Mouse (Mus musculus): ENCODE measurements around the gene Gm10974.

Gene Gm10974

GRCm38 (mm10) chr7:66405951-66406721, 40.4 kb downstream of the Gm10974 start:
- peak in 1 of 2 experiments; percentile 54 for DNase-seq (ENCODE audit: low spot score in 2 of 2)

- no peak for DNase-seq (ENCODE audit: low spot score in 2 of 2)
These were observed 41.3 kb downstream of the Gm10974 start for GRCm38 (mm10) chr7:66406971-66407370.

GRCm38 (mm10) chr7:66409433-66409832, 43.7 kb downstream of the Gm10974 start:
- no peak for DNase-seq (ENCODE audit: low spot score in 2 of 2)

GRCm38 (mm10) chr7:66413093-66413492, 47.4 kb downstream of the Gm10974 start:
- no peak for DNase-seq (ENCODE audit: low spot score in 2 of 2)

GRCm38 (mm10) chr7:66416829-66417228, 51.1 kb downstream of the Gm10974 start:
- DNase-seq (ENCODE audit: low spot score in 2 of 2): no peak

- no peak for DNase-seq (ENCODE audit: low spot score in 2 of 2)
These were observed 53.3 kb downstream of the Gm10974 start for GRCm38 (mm10) chr7:66418981-66419380.

GRCm38 (mm10) chr7:66421903-66422302, 56.2 kb downstream of the Gm10974 start:
- no peak for DNase-seq (ENCODE audit: low spot score in 2 of 2)

- no peak for DNase-seq (ENCODE audit: low spot score in 2 of 2)
These were observed 61.3 kb downstream of the Gm10974 start for GRCm38 (mm10) chr7:66427053-66427436.

GRCm38 (mm10) chr7:66427437-66428161, 61.9 kb downstream of the Gm10974 start, which contains the start of gene Aldh1a3:
TSS of gene Aldh1a3 (minus strand) at chr7:66427517.
- DNase-seq (ENCODE audit: low spot score in 2 of 2): peak in 1 of 2 experiments; percentile 48

GRCm38 (mm10) chr7:66434453-66434935, 68.8 kb downstream of the Gm10974 start:
- DNase-seq (ENCODE audit: low spot score in 2 of 2): peak; percentile 36 to 74

All from urinary bladder, postnatal 4 days (tissue).